Mouse (Mus musculus): ENCODE measurements around the gene Cenph. TPM values are rescaled to one million over a fixed set of nuclear protein-coding genes. Genes with fewer than 3 reads are reported as not detected.
"Not testable (repeated sequence)": the region's sequence is repeated elsewhere in the genome, so short reads cannot be mapped to it uniquely, and the experiment has no call there.

The Cenph gene
- polyA plus RNA-seq, 1 experiment from 2014 or later = 18.0 TPM

DNA sequence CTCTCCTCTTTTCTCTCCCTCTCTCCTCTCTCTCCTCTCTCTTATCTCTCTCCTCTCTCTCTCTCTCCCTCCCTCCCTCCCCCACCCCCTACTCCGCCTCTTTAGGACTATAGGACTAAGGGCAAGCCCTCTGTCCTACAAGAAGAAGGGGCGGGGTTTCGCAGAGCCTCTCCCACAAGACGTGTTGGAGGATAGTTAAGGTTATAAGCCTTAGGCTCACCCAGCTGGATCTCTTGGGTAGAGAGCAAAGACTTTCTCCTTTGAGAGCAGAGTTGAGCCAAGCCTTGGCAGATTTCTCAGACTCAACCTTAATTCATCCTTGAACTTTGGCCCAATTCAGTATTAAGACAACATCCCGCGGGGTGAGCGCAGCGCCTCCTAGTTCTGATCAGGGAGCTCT is 27.1 kb downstream of the Cenph start:
- Histone ChIP-seq H3K4me3 (ENCODE audit: control insufficient read depth in 1 of 2, insufficient read depth in 1 of 2, low read depth in 1 of 2, low read length in 2 of 2) (no peak overlapping the region), H3K4me1 (ENCODE audit: control insufficient read depth in 2 of 2, insufficient read depth in 2 of 2, low read length in 2 of 2) (peaks cover 0 to 4% of the 10 kb centered on the region in 2 experiments; a peak in 1 of 4 replicates), H3K27ac (replicated peaks in 1 of 2; ENCODE audit: control insufficient read depth in 1 of 2, insufficient read depth in 1 of 2, low read depth in 2 of 2, low read length in 2 of 2) (no peak overlapping the region), H3K36me3 (ENCODE audit: control insufficient read depth, insufficient read depth, low read length) (no peaks in the 10 kb centered on the region), H3K4me2 (ENCODE audit: low read length) (no peak overlapping the region), H3K9ac (ENCODE audit: low read length) (no peak overlapping the region), H3K9me3 (ENCODE audit: control insufficient read depth, low read length) (no peaks in the 10 kb centered on the region), H3K27me3 (ENCODE audit: control insufficient read depth, insufficient read depth, low read length) (no peaks in the 10 kb centered on the region)
- 47% methylated on average over 8 of the region's 8 CpGs for WGBS
- ATAC-seq (ENCODE audit: insufficient number of reproducible peaks, insufficient read depth, low FRiP score, low read depth) = no peak

DNA sequence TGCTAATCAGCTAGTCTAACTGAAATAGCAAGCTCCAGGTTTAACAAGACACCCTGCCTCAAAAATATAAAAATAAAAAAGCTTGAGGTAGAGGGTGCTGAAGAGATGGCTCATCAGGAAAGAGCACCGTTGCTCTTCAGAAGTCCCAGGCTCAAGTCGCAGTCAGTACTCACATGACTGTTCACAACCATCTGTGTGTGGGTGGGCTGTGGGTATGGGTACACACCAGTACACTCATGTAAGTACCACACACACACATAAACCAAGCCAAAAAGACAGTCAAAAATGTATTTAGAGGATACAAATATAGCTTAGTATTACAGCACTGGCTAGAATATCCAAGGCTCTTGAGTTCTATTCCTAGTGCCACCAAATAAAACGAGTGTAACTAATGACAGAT is 29.6 kb downstream of the Cenph start:
- Histone ChIP-seq H3K9ac (ENCODE audit: low read length) (no peak overlapping the region), H3K9me3 (ENCODE audit: control insufficient read depth, low read length) (no peaks in the 10 kb centered on the region), H3K27me3 (ENCODE audit: control insufficient read depth, insufficient read depth, low read length) (no peaks in the 10 kb centered on the region), H3K4me2 (ENCODE audit: low read length) (no peak overlapping the region), H3K36me3 (ENCODE audit: control insufficient read depth, insufficient read depth, low read length) (no peaks in the 10 kb centered on the region), H3K4me3 (ENCODE audit: control insufficient read depth in 1 of 2, insufficient read depth in 1 of 2, low read depth in 1 of 2, low read length in 2 of 2) (no peak overlapping the region), H3K27ac (replicated peaks in 1 of 2; ENCODE audit: control insufficient read depth in 1 of 2, insufficient read depth in 1 of 2, low read depth in 2 of 2, low read length in 2 of 2) (no peak overlapping the region), H3K4me1 (ENCODE audit: control insufficient read depth in 2 of 2, insufficient read depth in 2 of 2, low read length in 2 of 2) (peaks cover 2 to 14% of the 10 kb centered on the region in 2 experiments; a peak in 3 of 4 replicates)
- WGBS = 81% methylated on average over 3 of the region's 3 CpGs
- no peak for ATAC-seq (ENCODE audit: insufficient number of reproducible peaks, insufficient read depth, low FRiP score, low read depth)

DNA sequence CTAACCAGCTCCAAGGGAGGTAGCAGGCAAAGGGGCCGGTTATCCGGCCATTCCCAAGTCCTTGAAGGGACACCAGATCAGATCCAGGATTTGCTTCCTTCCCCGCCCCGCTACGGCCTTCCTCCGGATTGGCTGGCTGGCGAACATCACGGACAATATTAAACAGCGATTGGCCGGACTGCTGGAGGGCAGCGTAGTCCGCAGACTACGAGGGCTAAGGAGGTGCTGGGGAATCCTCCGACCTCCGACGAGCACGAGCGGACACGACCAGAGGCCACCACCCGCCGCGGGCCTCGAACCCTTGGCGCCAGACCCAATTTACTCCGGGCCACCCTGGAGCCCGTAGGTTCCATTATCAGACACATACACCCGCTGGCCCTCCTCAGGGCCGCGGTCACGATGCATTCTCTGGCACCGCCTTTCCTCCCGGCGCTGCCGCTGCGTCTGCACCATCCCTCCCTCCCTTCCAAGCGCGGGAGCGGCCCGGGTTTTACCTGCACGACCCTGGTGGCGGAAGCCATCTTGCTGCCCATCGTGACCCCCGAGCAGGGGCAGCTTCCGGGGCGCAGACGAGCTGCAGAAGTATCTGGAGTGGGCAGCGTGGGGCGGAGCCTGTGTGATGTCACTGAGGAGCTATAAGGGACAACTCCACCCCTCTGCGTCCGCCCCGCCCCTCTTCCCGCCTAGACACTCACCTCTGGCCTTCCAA is 31.5 kb downstream of the Cenph start, which contains the start of gene Mrps36:
TSS of gene Mrps36 (minus strand) at position 624 of the 709 bp plus-strand sequence.
- H3K36me3 ChIP-seq (ENCODE audit: control insufficient read depth, insufficient read depth, low read length) = peaks cover 11% of the 10 kb centered on the region
- peak within 1 kb of the TSS; percentile 61 for H3K4me2 ChIP-seq (ENCODE audit: low read length)
- no peaks in the 10 kb centered on the region for H3K27me3 ChIP-seq (ENCODE audit: control insufficient read depth, insufficient read depth, low read length)
- H3K9me3 ChIP-seq (ENCODE audit: control insufficient read depth, low read length) = no peaks in the 10 kb centered on the region
- 0% methylated on average over 52 of the region's 52 CpGs for WGBS
- ATAC-seq (ENCODE audit: insufficient number of reproducible peaks, insufficient read depth, low FRiP score, low read depth) = peak; percentile 95
- peaks cover 2 to 14% of the 10 kb centered on the region in 2 experiments; a peak in 3 of 4 replicates for H3K4me1 ChIP-seq (ENCODE audit: control insufficient read depth in 2 of 2, insufficient read depth in 2 of 2, low read length in 2 of 2)
- peak within 1 kb of the TSS; percentile 83 for H3K9ac ChIP-seq (ENCODE audit: low read length)
- H3K27ac ChIP-seq (replicated peaks in 1 of 2; ENCODE audit: control insufficient read depth in 1 of 2, insufficient read depth in 1 of 2, low read depth in 2 of 2, low read length in 2 of 2) = peak within 1 kb of the TSS; percentile 97 to 100
- peak within 1 kb of the TSS; percentile 66 to 99 for H3K4me3 ChIP-seq (ENCODE audit: control insufficient read depth in 1 of 2, insufficient read depth in 1 of 2, low read depth in 1 of 2, low read length in 2 of 2)

GRCm38 (mm10) chr13:100743346-100744035 is 32.2 kb downstream of the Cenph start:
- H3K36me3 ChIP-seq (ENCODE audit: control insufficient read depth, insufficient read depth, low read length) = peaks cover 18% of the 10 kb centered on the region
- no peak for ATAC-seq (ENCODE audit: insufficient number of reproducible peaks, insufficient read depth, low FRiP score, low read depth)
- WGBS = 62% methylated on average over 11 of the region's 11 CpGs
- no peaks in the 10 kb centered on the region for H3K27me3 ChIP-seq (ENCODE audit: control insufficient read depth, insufficient read depth, low read length)
- H3K9me3 ChIP-seq (ENCODE audit: control insufficient read depth, low read length) = no peaks in the 10 kb centered on the region
- H3K9ac ChIP-seq (ENCODE audit: low read length) = peak overlapping the region; percentile 83
- H3K4me2 ChIP-seq (ENCODE audit: low read length) = peak overlapping the region; percentile 61
- peak overlapping the region; percentile 66 to 99 for H3K4me3 ChIP-seq (ENCODE audit: control insufficient read depth in 1 of 2, insufficient read depth in 1 of 2, low read depth in 1 of 2, low read length in 2 of 2)
- peaks cover 2 to 14% of the 10 kb centered on the region in 2 experiments; a peak in 3 of 4 replicates for H3K4me1 ChIP-seq (ENCODE audit: control insufficient read depth in 2 of 2, insufficient read depth in 2 of 2, low read length in 2 of 2)
- H3K27ac ChIP-seq (replicated peaks in 1 of 2; ENCODE audit: control insufficient read depth in 1 of 2, insufficient read depth in 1 of 2, low read depth in 2 of 2, low read length in 2 of 2) = peak overlapping the region; percentile 97 to 100

DNA sequence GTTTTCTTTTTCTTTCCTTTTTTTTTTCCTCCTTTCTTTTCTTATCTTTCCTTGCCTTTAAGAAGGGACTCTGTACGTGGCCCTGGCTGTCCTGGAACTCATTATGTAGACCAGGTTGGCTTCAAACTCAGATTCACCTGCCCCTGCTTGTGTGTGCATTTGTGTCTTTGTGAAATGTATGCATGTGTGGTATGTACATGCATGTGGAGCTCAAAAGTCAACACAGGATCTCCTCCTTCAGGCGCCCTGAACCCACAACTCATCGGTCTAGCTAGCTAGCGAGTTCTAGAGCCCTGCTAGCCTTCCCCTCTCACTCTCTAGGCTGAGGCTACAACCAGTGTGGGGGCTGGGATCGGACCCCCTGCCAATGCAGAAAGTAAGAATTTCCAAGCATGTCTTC is 32.9 kb downstream of the Cenph start:
- no peak for ATAC-seq (ENCODE audit: insufficient number of reproducible peaks, insufficient read depth, low FRiP score, low read depth)
- Histone ChIP-seq H3K36me3 (ENCODE audit: control insufficient read depth, insufficient read depth, low read length) (peaks cover 25% of the 10 kb centered on the region), H3K9me3 (ENCODE audit: control insufficient read depth, low read length) (no peaks in the 10 kb centered on the region), H3K4me3 (ENCODE audit: control insufficient read depth in 1 of 2, insufficient read depth in 1 of 2, low read depth in 1 of 2, low read length in 2 of 2) (0 out of 4 replicates have a peak overlapping the region, but pooled peaks of 1 of the 2 experiments have one; percentile 66), H3K4me1 (ENCODE audit: control insufficient read depth in 2 of 2, insufficient read depth in 2 of 2, low read length in 2 of 2) (peaks cover 2 to 14% of the 10 kb centered on the region in 2 experiments; a peak in 3 of 4 replicates), H3K27me3 (ENCODE audit: control insufficient read depth, insufficient read depth, low read length) (no peaks in the 10 kb centered on the region), H3K9ac (ENCODE audit: low read length) (no peak overlapping the region), H3K4me2 (ENCODE audit: low read length) (peak overlapping the region; percentile 61; the same call in 1 of the 2 replicates), H3K27ac (replicated peaks in 1 of 2; ENCODE audit: control insufficient read depth in 1 of 2, insufficient read depth in 1 of 2, low read depth in 2 of 2, low read length in 2 of 2) (no peak overlapping the region)
- 85% methylated on average over 5 of the region's 5 CpGs for WGBS

GRCm38 (mm10) chr13:100732756-100733155 is 42.9 kb downstream of the Cenph start:
- Histone ChIP-seq H3K36me3 (ENCODE audit: control insufficient read depth, insufficient read depth, low read length) (peaks cover 34% of the 10 kb centered on the region), H3K4me2 (ENCODE audit: low read length) (no peak overlapping the region), H3K9me3 (ENCODE audit: control insufficient read depth, low read length) (no peaks in the 10 kb centered on the region), H3K4me1 (ENCODE audit: control insufficient read depth in 2 of 2, insufficient read depth in 2 of 2, low read length in 2 of 2) (peaks cover 3 to 18% of the 10 kb centered on the region in 2 experiments), H3K27ac (replicated peaks in 1 of 2; ENCODE audit: control insufficient read depth in 1 of 2, insufficient read depth in 1 of 2, low read depth in 2 of 2, low read length in 2 of 2) (no peak overlapping the region), H3K9ac (ENCODE audit: low read length) (no peak overlapping the region), H3K27me3 (ENCODE audit: control insufficient read depth, insufficient read depth, low read length) (no peaks in the 10 kb centered on the region), H3K4me3 (ENCODE audit: control insufficient read depth in 1 of 2, insufficient read depth in 1 of 2, low read depth in 1 of 2, low read length in 2 of 2) (no peak overlapping the region)
- 95% methylated on average over 2 of the region's 2 CpGs for WGBS
- no peak for ATAC-seq (ENCODE audit: insufficient number of reproducible peaks, insufficient read depth, low FRiP score, low read depth)

DNA sequence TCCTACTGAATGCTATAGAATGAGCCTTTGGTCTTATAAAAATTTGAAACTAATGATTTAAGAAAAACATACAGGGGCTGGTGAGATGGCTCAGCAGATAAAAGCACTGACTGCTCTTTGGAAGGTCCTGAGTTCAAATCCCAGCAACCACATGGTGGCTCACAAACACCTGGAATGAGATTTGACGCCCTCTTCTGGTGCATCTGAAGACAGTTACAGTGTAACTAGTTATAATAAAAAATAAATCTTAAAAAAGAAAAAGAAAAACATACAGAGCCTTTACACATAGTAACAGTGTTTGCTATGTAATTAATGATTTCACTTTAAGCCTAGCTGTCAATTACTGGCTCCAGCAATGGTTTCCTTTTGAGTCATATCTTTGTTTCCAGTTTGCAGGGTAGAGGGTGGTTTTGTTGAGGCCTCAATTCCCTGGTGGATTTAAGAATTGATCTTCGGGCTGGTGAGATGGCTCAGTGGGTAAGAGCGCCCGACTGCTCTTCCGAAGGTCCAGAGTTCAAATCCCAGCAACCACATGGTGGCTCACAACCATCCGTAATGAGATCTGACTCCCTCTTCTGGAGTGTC is 44.1 kb downstream of the Cenph start:
- ATAC-seq (ENCODE audit: insufficient number of reproducible peaks, insufficient read depth, low FRiP score, low read depth); H3K9me3 ChIP-seq (ENCODE audit: control insufficient read depth, low read length); H3K4me3 ChIP-seq (ENCODE audit: control insufficient read depth in 1 of 2, insufficient read depth in 1 of 2, low read depth in 1 of 2, low read length in 2 of 2); H3K27me3 ChIP-seq (ENCODE audit: control insufficient read depth, insufficient read depth, low read length): not testable (repeated sequence)
- Histone ChIP-seq H3K4me2 (ENCODE audit: low read length) (peak overlapping the region; percentile 64), H3K4me1 (ENCODE audit: control insufficient read depth in 2 of 2, insufficient read depth in 2 of 2, low read length in 2 of 2) (peaks cover 3 to 21% of the 10 kb centered on the region in 2 experiments), H3K27ac (replicated peaks in 1 of 2; ENCODE audit: control insufficient read depth in 1 of 2, insufficient read depth in 1 of 2, low read depth in 2 of 2, low read length in 2 of 2) (peak overlapping the region in 1 of 2 experiments; percentile 89; a peak in 2 of 4 replicates), H3K36me3 (ENCODE audit: control insufficient read depth, insufficient read depth, low read length) (peaks cover 36% of the 10 kb centered on the region), H3K9ac (ENCODE audit: low read length) (peak overlapping the region; percentile 86)
- WGBS = 87% methylated on average over 5 of the region's 6 CpGs

Data from heart, embryonic 14.5 days (tissue).